Mouse (Mus musculus) heart, adult 18-20 months (tissue): Measurements from ENCODE around the gene Cnmd. TPM values are rescaled to one million over a fixed set of nuclear protein-coding genes. Genes with fewer than 3 reads are reported as not detected.
A peak's percentile ranks its signal among the peaks of the same experiment; 100 is the strongest.

Experiments used
- DNase-seq, 2 experiments: peaks; one replicate each; pipeline ENCODE4 v3.0.0; 2021 to 2022; ENCODE audit warnings: mixed read lengths in 1 of 2
- long read RNA-seq, 2 experiments: library from polyadenylated mRNA; stranded (forward); transcript quantifications; one replicate each; pipeline ENCODE4 v2.0.0; 2021
- total RNA-seq, 2 experiments: library from RNA; stranded (reverse); gene quantifications; 2 replicates each; pipeline ENCODE4 v1.2.3; 2021

Cnmd gene
- 1 to 10 TPM; 3.9 to 4.7 TPM for total RNA-seq
- long read RNA-seq, experiment 1, partial matches to known transcripts: 0 of 4 reads
- long read RNA-seq, experiment 1, other reads (novel, unspliced or antisense): 1 of 4 reads
- long read RNA-seq, experiment 2, partial matches to known transcripts: 1 of 1 reads
- long read RNA-seq, experiment 2, other reads (novel, unspliced or antisense): 0 of 1 reads

DNA sequence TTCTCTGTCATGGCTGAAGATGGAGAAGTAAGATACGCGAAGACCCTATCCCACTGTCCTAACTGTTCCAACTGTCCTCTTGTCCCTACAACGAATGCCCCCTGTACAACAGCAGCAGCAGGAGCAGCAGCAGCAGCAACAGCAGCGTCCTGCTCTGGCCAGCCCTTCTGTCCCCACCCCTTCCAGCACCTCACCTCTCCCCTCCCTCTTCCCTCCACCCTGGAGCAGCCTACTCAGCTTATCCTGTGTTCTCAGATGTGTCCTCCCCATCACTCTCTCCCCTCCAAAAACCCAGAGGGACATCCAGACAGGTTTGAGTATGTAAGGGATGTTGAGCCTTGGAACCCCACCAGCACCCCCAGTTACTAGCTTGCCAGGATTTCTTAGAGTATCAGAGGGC is at the start of gene Cnmd:
Gene Cnmd, minus strand, starts transcription at position 170 of the 400 bp plus-strand sequence.
- DNase-seq: no peak

DNA sequence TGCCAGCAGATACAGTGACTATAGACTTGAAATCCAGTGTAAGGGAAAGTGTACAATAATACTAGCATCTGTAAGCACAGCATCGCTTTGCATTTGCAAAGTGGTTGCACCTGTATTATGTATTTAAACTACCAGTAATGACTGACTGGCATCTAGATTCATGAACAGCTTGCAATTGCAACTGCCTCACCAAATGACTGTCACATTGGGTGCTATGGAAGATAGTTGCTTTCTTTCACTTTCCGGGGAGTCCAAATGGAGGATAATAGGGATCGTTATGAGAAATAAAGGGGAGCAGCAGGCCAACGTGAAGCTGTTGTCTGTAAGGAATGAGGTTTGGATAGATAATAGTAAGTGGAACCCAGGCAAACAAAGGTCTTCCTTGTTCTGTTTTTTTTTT is 49.3 kb upstream of the Cnmd start:
- no peak for DNase-seq

DNA sequence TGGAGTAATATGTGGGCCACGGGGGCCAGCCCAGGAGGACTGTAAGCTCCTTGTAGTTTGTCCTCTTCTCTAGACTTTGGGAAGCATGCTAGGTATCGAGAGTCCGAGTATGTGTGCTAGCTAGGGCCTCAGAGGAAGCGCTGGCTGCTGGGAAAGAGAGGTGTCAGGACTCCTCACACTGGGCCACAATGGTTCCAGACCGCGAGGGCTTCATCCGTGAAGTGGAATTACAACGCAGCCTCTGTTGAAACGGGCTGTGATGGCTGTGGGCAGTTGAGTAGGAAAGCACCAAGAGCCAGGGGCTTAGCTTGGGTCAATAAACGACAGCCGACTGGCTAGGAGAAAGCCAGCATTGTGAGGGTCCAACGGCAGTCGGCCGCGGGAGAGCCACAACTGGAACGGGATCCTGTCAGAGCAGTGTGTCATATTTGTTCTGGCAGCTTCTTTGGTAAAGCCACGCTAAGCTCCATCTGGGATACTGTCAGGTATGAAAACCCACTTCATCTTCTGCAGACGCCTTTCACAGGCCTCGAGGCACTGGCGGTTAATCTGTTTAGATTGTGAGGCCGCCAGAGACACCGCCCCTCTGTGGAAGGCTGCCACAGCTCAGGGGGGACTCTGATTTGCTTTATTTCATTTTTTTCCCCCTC is 41.7 kb upstream of the Cnmd start:
- DNase-seq: no peak

DNA sequence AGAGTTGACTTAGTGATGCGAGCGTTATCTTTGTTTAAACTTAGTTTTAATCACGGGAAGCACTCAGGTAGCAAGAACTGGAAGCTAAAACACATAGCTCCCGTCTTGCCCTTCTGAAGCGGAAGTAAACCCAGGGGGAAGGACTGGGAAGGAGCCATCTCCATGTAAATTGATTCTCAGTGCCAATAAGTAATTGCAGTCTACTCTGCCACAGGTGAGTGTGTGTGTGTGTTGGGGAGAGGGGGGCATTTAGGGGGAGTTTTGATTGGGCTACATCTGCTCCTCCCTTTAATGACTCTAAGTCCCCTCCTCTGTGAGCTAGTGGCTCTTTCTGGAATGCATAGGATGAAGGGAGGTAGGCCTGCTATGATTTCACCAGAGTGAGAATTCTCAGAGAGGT is 39.6 kb upstream of the Cnmd start:
- no peak for DNase-seq

DNA sequence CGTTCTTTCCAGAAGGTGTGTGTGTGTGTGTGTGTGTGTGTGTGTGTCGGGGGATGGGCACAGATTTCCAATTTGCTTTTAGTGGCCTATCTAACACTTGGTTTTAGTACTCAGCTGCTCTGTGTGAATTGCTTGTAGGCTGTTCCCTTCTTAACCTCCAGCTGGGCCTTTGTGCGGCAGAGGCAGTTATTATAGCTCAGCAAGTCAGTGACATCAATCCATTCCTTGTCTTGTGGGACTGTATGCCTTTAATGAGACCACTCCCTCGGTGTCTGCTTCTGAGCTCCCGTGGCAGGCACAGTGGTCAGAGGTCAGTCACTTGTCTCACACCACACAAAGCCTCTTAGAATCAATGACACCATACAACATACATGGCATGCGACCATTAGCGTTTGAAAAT is 39.1 kb upstream of the Cnmd start:
- no peak for DNase-seq

DNA sequence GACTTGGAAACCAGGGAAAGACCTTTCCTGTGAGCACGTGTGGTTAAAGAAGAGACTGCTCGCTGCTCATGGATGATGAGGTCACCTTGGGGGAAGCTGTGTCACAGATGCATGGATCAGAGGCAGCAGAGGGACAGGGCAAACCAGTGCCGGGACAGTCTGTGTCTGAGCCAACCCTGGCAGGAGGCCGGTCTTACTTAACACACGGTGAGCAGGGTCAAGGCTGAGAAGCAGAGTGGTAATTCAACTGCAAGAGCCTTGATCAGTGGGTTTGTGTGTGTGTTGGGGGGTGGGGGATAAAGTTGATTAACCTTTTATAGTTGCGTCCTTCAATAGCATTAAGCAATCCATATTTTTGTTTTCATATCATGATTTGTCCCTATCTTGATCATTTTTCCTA is 37.4 kb upstream of the Cnmd start:
- DNase-seq: peak; percentile 38 to 39

DNA sequence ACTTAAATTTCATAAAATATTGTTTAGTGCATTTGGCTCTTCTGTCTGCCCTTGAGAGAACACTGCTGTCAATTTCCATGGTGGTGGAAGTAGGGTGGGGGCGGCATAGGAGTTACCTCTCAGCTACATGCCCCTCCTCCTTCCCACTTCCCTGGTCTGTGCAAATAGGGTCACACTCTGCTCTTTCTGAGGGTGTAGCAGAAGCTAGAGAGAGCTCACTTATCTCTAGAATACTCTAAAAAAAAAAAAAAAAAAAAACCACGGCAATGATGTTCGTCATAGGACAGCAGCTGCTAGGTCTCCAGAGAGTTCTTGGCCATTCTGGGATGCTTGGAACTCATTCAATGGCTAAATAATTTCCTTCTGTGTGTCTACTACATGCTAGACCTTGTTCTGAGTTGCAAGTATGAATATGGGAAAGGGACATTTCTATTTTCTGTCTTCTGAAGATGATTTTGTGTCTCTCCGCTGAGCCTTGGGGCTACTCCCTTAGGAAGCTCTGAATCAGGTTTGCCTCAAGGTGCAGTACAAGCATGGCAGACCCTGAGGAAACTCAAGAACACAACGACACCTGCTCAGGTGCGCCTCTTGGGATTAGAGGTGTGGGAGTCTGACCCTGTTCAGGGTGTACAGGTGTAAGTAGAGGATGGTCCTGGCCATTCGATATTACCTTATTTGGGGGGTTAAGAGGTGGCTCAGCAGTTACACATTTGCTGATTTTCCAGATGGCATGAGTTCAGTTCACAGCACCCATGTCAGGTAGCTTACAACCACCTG is 28.3 kb upstream of the Cnmd start:
- DNase-seq: peak; percentile 35 to 42

DNA sequence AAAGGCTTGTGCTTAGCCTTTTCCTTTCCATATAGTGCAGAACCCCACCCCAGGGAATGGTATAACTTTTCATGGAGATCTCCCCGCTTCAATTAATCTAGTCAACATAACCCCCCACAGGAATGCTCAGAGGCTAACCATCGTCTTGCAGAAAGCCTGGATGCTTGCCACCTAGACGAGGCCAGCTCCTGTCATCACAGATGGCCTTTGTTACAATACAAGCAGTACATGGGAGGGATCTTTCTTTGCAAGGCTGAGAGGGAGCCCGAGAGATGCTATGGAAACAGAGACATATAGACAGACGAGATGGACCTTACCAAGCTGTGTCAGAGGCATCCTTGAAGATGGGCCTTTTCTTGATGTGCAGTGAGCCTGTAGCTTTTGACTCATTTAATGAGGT is 18.7 kb upstream of the Cnmd start:
- DNase-seq: peak; percentile 39 to 45

DNA sequence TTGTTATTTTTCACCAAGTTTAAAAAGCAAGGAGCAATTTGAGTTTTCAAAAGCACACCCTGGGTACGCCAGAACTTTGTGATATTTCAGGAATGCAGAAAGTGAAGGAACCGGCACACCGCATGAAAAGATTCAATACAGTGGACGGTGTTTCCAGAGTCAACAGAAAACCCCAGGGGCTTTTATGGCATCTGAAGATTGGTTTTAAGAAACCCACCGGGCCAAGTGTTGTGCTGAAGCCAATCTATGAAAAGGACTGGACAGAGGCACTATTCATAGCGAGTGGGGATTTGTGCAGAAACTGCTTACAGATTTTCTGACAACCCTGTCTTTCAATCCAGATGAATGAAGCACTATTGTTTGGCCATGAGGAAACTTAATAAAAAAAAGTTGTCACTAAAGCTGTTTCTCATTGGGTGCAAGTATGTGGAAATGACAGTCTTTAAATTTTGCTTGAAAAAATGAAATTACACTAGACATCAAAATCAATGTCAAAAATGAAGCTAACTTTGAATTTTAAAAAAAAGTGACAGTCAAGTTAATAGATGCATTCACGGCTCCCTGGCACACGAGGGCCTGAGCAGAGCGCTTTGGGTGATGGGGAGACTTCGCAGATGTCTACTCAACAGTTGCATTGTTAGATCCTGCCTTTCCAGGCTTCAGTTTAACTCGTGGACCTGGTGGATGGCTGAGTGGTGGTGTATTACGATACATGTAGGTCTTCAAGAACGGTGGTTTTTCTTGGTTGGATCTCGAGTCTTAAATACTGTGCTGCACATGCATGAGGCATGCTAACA is 16.1 kb upstream of the Cnmd start:
- peak in 1 of 2 experiments; percentile 29 for DNase-seq

DNA sequence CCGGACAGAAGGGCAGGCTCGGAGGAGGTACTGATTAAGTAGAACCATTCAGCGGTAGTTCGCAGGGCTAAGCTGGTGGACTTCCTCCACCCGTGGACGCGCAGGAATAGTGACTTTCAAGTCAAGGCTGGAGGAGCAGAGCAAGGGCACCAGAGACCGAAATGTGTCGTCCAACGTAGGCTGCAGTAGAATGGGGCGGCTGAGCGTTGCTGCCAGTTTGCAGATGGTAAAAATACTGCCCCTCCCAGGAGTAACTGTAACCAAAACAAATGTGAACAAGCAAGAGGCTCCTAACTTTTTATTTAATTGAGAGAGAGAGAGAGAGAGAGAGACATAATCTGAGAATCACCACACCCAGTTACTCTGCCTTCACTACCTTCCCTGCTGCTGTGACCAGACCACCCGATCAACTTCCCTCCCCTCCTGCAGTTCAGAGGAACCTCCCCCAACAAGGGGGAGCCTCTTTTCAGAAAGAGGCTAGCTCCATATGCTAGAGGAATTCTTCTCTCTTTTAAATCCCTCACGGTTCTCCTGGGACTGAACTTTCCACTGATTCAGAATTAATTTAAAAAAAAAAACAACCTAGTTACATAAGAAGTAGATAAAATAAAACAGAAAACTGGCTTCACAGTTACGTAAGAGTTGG is 15.3 kb upstream of the Cnmd start:
- DNase-seq: no peak

DNA sequence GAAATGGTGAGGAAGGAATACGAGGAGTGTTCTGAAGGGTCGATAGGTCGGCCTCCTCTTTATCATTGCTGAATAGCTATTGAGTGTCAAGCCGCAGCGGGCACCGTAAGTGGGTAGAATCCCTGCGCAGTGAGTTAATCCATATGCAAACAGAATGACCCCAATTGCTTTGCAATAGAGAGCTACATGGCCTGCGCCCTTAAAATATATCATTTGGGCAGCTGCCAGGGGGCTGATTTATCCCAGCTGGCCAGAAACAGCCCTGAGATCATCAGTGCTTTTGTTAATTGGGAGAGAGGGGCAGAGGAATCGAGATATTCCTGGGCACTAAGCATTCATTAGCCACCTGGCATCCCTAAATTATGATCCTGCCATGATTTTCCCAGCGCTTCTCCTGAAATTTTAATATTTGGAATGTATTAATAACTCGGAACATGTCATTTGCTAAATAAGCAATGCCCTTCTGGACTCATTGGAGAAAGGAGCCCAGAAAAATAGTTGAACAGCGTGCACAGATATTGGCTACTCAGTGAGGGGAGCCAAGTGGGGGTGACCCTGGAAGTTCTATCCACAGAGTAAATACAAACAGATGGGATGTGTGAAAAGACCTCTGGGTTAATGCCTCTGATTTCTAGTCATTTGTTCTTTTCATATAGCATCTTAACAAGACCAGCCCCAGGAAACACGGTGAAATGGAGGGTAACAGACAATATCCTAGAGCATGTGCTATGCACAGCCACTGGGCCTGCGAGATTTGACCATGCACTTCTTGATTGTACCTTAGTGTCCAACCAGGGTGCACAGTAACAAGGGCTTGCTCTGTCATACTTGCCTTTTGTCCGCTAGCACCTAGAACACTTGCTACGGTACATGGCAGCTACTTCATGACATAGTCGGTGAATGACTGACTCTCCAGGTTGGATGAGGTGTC is 11.4 kb upstream of the Cnmd start:
- no peak for DNase-seq

DNA sequence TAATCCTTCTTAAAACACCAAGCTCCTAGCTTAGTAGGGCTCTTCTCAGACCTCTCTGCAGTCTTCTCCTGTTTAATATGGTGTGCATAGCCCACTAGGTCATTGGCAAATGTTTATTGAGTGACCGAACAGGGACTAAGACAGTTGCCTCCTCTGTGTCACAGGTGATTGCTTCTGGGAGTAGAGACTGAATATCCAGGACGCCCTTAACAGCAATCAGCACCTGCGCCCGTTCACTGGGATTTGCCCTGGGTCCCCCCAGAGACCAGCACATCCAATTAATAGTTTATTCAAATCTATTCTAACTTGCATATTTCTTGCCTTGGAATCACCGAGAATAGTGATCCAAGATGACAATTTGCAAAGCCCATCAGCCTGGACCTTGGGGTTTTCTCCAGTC is 10.6 kb upstream of the Cnmd start:
- DNase-seq: no peak

DNA sequence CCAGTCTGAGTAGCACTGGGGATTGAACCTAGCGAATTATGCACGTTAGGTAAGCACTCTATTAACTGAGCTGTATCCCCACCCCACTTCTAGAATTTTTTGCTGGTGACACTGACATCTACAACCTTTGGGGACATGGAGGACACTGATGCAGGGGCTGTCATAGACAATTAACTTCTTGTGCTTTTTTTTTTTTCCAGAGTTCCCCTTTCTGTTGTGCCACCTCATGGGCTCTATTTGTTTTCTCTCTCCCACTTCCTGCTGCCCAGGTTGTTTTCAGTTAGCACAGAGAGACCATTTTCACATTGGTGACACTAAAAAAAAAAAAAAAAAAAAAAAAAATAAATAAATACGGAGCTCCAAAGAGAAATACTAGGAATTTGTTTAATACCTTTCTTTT is 9.0 kb upstream of the Cnmd start:
- no peak for DNase-seq

DNA sequence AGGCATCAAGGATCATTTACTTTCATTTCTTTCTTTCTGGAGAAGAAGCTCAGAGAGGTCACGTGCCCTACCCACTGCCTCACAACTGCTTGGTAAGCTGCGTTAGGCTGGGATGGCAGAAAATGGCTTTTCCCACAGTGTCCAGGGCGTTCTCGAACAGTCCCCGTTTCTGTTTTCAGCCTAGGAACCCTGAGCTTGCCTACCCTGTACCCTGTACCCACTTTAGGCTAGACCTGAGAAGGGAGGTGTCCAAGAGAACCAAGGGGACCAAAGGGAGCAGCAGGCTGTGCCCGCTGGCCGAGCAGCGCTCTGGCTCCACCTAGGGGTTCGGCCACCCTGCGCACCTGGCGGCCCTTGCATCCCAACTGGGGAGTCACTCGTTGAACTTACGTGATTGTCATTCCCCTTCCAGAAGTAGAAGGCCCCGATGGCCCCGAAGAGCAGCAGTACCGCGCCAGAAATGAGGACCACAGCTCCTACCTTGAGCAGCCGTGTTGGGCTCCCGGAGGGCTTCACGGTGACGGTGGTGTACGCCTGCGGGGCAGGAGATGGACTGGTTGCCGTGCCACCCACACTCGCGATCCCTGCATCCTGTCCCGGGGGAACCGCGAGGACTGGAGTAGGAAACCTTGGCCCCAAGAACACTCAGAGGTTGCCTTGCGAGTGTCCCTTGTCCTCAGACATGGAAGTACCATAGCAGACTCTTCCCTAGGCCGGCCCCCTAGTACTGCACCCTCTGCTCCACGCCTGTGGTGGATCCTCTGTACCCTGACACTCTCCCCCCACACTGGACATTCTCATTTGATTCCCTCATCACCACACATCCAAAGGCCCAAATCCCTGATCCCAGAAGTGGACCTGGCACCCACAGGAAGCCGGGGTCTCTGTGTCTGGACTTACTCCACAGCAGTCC is 709 bp downstream of the Cnmd start:
- peak; percentile 64 to 79 for DNase-seq

DNA sequence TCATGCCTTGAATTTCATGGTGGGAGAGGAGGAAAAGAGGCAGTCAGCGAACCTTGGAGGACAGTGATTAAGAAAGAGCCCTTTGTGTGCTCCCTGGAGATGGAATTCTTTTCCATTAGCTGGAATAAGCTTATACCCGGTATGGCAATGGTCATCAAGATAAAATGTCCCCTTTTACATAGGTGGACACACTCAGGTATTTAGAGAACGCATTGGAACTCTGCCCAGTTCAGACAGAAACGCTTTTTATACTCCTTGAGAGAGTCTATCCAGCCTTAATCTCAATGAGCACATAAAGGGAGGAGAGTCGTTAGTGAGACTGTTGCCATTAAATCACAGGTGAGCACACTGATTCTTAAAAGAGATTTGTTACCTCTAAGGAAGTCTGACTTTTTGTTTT is 1.5 kb downstream of the Cnmd start:
- no peak for DNase-seq

DNA sequence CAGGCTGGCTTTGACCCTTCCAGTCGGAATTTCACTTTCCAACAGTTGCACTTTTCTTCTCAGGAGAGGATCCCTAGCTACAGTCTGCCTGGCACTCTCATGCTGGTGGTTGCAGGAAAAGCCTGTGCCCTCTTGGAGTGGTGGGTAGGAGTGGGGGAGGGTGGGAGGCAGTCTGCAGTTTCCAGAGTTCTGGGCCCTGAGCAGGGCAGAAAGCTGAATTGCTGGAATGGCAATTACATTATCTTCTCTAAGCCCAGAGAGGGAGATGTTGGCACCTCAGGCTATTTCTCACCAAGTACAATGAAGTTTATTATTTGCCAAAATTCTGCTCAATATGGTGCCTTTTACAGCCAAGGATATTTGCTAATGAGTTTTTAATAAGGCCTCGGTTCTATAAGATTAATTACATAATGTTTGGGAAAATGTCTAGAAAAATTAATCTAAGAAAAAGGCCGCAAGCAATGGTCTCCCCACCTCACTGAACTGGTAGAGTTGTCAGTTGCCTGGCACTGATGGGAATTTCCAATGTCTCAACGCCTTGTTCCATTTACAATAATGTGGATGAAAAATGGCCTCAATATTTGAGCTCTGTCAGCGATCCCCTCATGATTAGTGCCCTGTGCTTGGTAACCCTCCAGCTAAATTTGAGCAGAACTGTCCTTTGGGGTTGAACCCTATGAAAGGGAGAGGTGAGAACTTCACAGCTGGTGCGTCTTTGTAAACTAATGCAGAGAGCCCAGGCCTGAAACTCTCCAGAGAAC is 3.0 kb downstream of the Cnmd start:
- DNase-seq: no peak

DNA sequence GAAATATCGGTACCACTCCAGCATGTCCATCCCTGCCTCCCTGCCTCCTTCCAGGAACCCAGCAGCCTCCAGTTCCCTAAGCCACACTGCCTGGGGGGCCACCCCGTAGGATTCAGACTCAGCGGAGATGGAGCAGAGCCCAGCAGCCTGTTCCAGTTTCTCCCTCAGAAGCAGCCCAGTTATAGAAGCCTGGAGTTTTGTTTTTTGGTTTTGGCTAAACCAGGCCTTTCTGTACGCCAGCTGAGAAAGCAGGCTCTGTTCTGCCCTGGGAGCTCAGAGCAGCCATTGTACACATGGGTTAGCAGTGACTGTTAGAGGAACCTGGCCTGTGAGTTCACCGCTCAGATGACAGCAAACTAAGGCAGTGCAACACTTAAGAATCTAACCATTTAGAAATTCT is 3.7 kb downstream of the Cnmd start:
- DNase-seq: peak; percentile 67 to 77

DNA sequence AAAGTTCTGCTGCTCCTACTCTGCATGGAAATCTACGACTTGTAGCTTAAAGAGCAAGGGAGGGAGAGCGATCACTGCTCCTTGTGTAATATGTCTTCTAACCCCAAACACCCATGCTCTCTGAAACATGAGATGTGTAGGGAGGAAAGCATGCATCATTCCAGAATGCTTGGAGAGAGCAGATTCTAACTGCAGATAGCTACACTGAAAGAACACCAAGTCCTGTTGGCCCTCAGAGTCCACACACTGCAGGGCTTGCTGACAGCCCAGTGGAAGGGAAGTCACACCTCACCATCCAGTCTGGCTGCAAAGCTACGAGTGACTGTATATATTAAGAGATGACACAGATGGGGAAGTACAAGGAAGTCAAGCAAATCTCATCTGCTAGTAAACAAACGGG is 9.3 kb downstream of the Cnmd start:
- DNase-seq: no peak

DNA sequence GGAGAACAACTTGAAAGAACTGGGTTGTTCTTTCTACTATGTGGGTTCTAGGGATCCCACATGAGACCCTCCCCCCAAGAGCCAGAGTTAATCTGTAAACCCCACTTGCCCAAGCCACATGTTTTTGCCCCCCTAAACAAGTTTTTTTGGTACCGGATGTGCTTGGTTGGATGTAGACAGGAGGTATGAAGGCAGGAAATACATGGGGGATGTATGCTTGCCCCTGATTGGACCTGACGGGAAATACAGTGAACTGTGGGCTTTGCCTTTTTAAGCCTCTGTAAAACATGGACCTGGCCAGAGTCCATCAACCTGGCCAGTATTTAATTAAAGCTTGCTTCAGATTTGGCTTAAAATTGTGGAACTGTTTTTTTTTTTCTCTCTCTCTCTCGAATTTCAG is 12.3 kb downstream of the Cnmd start:
- DNase-seq: no peak
